Mouse (Mus musculus) spleen, postnatal 36 days (tissue): ENCODE results near the gene Ttll1.
"Not testable (repeated sequence)": the region's sequence is repeated elsewhere in the genome, so short reads cannot be mapped to it uniquely, and the experiment has no call there.

Experiments used
- DNase-seq, 2 experiments: peaks; one replicate each; pipeline ENCODE4 v3.0.0; 2022; ENCODE audit warnings: low spot score in 2 of 2, mixed read lengths in 1 of 2

Gene Ttll1

GRCm38 (mm10) chr15:83483482-83483881 is 27.2 kb downstream of the Ttll1 start:
- DNase-seq, result peak; percentile 20 to 45

GRCm38 (mm10) chr15:83482645-83483224 is 28.0 kb downstream of the Ttll1 start:
- no peak for DNase-seq

- DNase-seq, result no peak
Measured at GRCm38 (mm10) chr15:83481236-83481780, 29.4 kb downstream of the Ttll1 start.

- DNase-seq, result no peak
Measured at GRCm38 (mm10) chr15:83479818-83480217, 30.9 kb downstream of the Ttll1 start.

- DNase-seq, result no peak
Measured at GRCm38 (mm10) chr15:83478096-83478495, 32.6 kb downstream of the Ttll1 start.

GRCm38 (mm10) chr15:83476593-83477273 is 34.0 kb downstream of the Ttll1 start:
- DNase-seq, result no peak

GRCm38 (mm10) chr15:83474466-83474836 is 36.2 kb downstream of the Ttll1 start:
- peak in 1 of 2 experiments; percentile 43 for DNase-seq

GRCm38 (mm10) chr15:83473832-83474465 is 36.7 kb downstream of the Ttll1 start:
- peak; percentile 63 to 74 for DNase-seq

- DNase-seq, result no peak
Measured at GRCm38 (mm10) chr15:83473251-83473650, 37.4 kb downstream of the Ttll1 start.

- no peak for DNase-seq
Measured at GRCm38 (mm10) chr15:83471476-83471875, 39.2 kb downstream of the Ttll1 start.

- no peak for DNase-seq
Measured at GRCm38 (mm10) chr15:83470443-83470842, 40.2 kb downstream of the Ttll1 start.

GRCm38 (mm10) chr15:83469279-83469821 is 41.3 kb downstream of the Ttll1 start:
- DNase-seq, result no peak

GRCm38 (mm10) chr15:83467232-83467966 is 43.3 kb downstream of the Ttll1 start:
- no peak for DNase-seq

GRCm38 (mm10) chr15:83466331-83466730 is 44.4 kb downstream of the Ttll1 start:
- no peak for DNase-seq

GRCm38 (mm10) chr15:83464905-83465650 is 45.6 kb downstream of the Ttll1 start:
- DNase-seq, result peak in 1 of 2 experiments; percentile 26

GRCm38 (mm10) chr15:83464083-83464904 is 46.4 kb downstream of the Ttll1 start, which contains the start of gene Pacsin2:
Pacsin2 (minus strand) TSS chr15:83464606.
- DNase-seq, result peak; percentile 99

GRCm38 (mm10) chr15:83463369-83464082 is 47.2 kb downstream of the Ttll1 start:
- DNase-seq, result no peak

- DNase-seq, result not testable (repeated sequence)
Measured at GRCm38 (mm10) chr15:83462349-83462748, 48.3 kb downstream of the Ttll1 start.

- DNase-seq, result no peak
Measured at GRCm38 (mm10) chr15:83460891-83461290, 49.8 kb downstream of the Ttll1 start.
